Mouse (Mus musculus) cerebellum, adult 11-12 months (tissue): ENCODE results near the gene Krtcap3.

Experiments
- DNase-seq: peaks from one replicate; pipeline ENCODE4 v3.0.0; 2022

Krtcap3 gene

DNA sequence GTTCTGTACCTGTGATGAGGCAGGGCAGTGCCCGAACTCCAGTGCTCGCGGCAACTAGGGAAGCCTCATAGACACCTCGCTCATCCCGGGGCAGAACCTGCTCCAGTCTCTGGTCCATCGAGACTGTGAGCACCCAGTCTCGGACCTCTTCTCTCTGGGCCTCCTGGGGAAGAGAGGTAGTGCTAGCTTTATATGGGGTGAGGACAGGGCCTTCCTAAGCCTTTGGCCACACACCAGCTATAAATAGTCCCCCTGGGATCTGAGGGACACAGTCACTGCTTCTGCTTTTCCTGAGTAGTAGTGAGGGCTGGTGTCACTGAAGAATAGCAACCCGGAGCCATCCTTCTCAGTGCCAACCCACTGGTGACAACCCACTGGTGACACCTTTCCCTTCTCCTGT lies 2.3 kb downstream of the Krtcap3 start:
- no peak for DNase-seq

DNA sequence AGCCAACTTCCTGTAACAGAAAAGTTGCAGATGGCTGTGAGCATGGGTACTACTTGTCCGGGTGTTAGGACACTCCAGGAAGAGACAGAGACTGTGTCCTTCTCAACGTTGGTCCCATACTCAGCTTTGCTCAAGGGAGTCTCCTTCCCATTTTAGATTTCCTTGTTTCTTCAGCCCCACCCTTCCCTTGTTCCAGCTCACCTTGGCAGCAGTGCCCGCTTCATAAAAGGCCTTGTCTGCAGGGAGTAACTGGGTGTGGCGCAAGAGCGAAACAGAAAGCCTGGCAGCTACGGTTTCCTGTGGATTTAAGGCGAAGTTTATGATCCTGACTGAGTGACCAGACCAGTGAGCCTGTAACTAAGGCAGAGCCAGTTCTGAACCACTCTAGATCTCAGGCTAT lies 3.0 kb downstream of the Krtcap3 start:
- no peak for DNase-seq

- DNase-seq = no peak
Observed at GRCm38 (mm10) chr5:31254901-31255300, 3.4 kb downstream of the Krtcap3 start.

DNA sequence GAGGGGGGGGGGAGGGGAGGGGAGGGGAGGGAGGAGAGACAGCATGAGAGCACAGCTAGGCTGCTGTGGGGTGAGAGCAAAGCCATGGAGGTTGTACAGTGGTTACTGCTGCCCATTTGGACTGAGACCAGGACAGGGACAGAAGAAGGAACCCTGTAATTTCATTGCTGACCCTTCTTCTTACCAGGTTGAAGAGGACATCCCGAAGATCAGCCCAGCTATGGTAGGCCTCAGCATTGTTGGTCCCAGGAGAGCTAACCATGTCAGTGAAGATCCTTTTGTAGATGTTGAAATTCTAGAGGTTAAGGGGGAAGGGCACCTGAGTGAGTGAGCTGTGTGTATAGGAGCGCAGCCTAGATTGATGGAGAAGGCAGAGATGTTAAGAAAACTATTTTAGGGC lies 3.9 kb downstream of the Krtcap3 start:
- no peak for DNase-seq

- DNase-seq = no peak
Observed at GRCm38 (mm10) chr5:31255971-31256370, 4.5 kb downstream of the Krtcap3 start.

DNA sequence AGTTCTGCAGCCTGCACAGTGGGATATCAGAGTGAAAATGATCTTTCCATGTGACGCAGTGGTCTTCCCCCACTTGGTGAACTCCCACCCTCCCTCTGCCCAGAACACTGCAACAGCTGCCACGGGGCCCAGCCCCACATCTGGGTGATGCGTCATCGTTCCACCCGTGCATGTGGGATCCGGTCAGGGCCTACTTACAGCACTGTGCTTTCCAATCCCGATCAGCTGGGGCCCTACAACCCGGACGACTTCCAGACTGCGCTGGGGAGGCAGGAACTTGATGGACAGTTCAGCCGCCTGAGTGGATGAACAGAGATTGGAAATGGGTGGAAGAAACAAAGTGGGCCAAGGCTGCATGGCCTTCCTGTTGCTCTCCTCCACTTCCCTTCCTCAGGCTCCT lies 6.1 kb downstream of the Krtcap3 start:
- no peak for DNase-seq

DNA sequence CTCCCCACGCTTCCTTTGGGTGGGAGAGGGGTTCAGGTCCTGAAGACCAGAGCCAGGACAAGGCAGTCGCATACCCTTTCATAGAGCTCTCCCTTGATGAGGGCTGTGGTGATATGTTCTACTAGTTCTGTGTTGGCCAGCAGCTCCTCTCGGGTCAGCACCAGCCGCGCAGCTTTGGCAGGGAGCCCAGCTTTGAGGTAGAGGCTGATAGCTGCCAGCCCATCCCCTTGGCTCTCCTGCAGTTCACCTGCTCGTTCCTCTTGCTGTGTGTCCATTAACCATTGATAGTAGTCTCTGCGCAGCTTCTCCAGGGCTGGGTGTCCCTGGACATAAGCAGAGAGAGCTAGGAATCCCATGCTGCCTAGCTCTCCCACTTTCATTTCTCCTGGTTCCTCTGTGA lies 14.6 kb downstream of the Krtcap3 start:
- no peak for DNase-seq

GRCm38 (mm10) chr5:31267686-31268085 lies 16.2 kb downstream of the Krtcap3 start:
- no peak for DNase-seq

DNA sequence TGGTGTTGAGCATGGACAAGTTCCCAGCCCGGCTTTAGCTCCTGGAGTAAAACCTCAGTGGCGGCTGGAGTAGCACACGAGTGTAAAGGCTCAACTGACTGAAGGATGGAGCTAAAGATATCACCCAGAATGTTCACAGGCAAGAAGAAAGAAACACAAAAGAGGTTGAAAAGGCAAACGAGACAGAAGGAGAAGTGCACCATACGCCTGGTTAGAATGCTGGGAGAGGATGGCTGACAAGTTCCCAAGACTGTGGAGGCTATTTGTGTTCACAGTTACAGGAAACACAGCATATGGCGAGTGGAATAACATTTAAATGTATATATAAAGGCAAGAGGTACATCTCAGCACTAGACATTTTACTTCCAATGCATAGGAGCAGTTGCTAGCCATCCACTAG lies 21.5 kb downstream of the Krtcap3 start:
- DNase-seq = no peak

- DNase-seq = no peak
Observed at GRCm38 (mm10) chr5:31279245-31279988, 27.9 kb downstream of the Krtcap3 start.

GRCm38 (mm10) chr5:31288225-31288624 lies 36.7 kb downstream of the Krtcap3 start:
- no peak for DNase-seq

DNA sequence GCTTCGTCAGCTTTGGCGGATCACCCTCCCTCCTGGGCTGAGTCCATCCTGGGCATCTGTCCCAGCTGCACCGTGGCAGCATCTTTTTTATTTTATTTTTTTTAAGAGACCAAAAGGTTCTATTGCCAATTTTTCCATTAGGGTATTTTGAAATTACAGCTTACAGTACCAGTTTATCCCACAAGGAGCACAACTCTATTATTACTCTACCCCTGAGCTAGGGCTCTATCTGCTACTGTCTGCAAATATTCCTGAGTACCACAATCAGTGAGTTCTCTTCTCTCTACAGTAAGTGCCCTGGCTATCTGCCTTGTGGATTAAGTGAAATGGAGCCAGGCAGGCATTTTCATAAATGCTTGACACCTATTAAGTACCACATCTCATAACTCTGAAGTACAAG lies 37.2 kb downstream of the Krtcap3 start:
- no peak for DNase-seq

DNA sequence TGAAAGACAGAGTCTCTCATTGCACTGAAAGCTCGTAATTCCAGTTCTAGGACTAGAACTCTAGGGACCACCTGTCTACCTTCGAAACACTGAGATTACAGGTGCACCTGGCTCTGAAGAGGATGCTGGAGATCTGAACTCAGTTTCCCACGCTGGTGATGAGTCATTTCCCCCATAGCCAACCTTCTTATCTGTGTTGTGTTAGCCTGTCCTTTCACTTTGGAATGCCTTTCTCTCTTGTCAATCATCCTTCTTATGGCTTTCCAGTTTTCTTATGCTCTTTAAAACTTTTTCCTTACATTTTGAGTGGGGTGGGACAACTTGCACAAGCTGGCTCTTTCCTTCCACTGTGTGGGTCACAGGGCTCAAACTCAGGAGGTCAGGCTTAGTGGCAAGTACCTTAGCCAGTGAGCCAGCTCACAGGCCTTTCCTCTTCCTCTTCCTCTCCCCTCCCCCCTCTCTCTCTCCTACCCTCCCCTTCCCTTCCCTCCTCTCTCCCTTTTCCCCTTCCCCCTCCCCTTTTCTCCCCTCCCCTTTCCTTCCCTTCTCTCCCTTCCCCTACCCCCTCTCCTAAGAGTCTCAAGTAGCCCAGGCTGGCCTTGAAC lies 38.2 kb downstream of the Krtcap3 start:
- no peak for DNase-seq

DNA sequence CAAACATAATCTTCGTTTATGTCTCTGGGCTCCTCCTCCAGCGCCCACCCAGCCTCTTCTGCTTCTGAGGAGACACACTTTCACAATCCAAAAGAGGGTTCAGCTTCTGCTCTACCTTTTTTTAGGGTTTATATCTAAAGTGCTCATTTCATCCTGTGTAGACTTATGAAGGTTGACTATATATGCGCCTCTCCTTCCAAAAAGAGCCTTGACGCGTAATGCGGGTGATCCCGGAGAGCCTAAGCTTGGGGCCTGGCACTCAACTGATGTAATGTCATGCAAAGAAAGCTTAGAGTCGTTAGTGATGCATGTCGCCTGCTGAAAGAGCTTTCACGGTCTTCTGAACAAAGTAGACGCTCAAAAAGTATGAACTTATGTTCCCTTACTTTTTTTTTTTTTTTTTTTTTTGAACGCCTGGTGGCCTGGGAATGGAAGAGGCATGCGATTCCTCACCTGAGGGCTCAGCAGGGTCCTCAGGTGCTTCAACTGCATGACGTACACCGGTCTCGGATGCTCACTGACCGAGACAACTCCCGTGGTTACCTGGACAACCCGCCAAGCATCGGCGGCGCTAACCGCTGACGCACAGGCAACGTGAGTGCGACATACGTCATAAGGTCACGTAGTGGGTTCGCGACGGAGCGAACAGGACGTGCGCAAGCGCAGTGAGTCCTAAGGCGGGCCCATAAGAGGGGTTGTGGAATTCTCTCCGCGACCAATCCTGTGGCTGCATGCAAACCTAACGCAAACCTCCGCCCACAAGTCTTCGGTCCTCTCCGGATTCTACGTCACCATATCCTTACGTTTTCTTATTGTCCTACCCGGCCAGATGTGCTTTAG lies 39.2 kb downstream of the Krtcap3 start, which contains the start of gene Ift172:
Ift172 (minus strand) TSS at position 596 of the 840 bp plus-strand sequence.
- DNase-seq = peak; percentile 98

DNA sequence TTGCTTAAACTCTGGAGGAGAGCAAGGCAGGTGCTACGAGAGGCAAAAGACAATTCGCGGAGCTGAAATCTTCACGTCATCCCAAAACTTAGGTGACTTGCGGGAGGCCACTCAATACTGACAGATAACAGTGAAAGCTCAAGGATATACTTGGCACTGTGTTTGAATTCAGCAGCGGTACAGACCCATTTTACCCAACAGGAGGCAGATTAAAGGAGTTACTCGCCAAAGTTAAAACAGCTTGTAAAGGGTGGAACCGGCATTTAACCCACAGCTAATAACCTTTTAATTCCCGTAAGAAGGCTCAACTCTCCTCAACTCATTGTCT lies 39.8 kb downstream of the Krtcap3 start:
- no peak for DNase-seq

- DNase-seq = peak; percentile 48
Observed at GRCm38 (mm10) chr5:31294964-31295605, 43.6 kb downstream of the Krtcap3 start.

- DNase-seq = peak; percentile 73
Observed at GRCm38 (mm10) chr5:31295606-31296141, 44.2 kb downstream of the Krtcap3 start, which contains the start of gene Fndc4. TSS of gene Fndc4 (minus strand) at chr5:31296080.

- peak; percentile 18 for DNase-seq
Observed at GRCm38 (mm10) chr5:31297047-31297757, 45.7 kb downstream of the Krtcap3 start, which contains the start of gene Gckr. TSS of gene Gckr (plus strand) at chr5:31297443.

GRCm38 (mm10) chr5:31297981-31298380 lies 46.5 kb downstream of the Krtcap3 start:
- peak; percentile 12 for DNase-seq

DNA sequence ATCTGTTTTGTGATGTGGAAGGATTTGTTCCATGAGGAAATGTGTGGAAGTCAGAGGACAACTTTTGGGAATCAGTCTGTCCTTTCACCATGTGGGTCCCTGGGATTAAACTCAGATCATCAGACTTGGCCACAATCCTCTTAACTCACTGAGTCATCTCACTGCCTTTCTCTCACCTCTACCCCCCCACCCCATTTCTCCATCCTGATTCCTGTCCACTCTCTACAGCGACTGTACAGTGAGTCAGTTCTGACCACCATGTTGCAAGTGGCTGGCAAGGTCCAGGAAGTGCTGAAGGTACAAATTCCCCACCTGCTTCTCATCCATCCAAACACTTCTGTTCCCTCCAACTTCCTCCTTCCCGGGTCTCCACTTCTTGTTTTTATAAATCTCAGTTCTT lies 47.0 kb downstream of the Krtcap3 start:
- DNase-seq = no peak

DNA sequence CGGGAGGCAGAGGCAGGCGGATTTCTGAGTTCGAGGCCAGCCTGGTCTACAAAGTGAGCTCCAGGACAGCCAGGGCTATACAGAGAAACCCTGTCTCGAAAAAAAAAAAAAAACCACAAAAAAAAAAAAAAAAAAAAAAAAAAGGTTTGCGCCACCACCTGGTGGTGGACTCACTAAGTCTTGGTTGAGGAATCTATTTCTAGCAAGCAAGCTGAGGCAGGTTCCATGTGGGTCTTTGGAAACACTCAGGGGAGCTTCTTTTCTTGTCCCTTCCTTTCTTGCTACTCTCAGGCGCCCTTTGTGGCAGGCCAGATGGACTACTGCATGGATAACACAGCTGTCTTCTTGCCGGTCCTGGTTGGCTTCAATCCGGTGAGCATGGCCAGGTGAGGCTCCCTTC lies 50.4 kb downstream of the Krtcap3 start:
- no peak for DNase-seq
